Mouse (Mus musculus): ENCODE data around the gene Itga8. TPM values are rescaled to one million over a fixed set of nuclear protein-coding genes. Genes with fewer than 3 reads are reported as not detected.

Gene Itga8
- total and polyA plus RNA-seq, 2 experiments from 2014 or later = 1.9 to 7.1 TPM

DNA sequence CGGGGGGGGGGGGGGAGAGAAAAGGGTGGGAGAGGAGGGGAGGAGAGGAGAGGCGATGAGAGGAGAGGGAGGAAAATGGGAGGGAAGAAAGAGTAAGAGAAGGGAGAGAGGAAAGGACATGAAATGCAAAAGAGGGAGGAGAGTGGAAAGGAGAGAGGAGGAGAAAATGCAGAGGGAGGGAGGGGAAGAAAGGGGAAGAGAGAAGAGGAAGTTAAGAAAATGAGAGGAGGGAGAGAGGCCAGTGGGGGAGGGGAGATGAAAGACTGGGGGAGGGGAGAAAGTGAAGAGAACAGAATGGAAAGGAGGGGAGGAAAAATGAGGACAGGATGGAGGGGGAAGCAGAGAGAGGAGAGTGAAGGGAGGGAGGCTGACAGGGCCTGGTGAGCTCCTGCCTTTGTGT is 74.5 kb downstream of the Itga8 start:
- ATAC-seq = no peak
- Histone ChIP-seq H3K27me3 (ENCODE audit: insufficient read depth, low read length) (no peaks in the 10 kb centered on the region), H3K36me3 (ENCODE audit: insufficient read depth) (no peaks in the 10 kb centered on the region), H3K4me2 (ENCODE audit: low read depth) (no peak overlapping the region), H3K9ac (no peak overlapping the region), H3K27ac (ENCODE audit: low read depth, low read length) (no peak overlapping the region), H3K4me1 (ENCODE audit: insufficient read depth) (no peaks in the 10 kb centered on the region), H3K4me3 (ENCODE audit: low read depth, low read length) (no peak overlapping the region), H3K9me3 (ENCODE audit: low read length) (no peaks in the 10 kb centered on the region)
- DNase-seq = no peak
- WGBS = 48% methylated on average over 2 of the region's 2 CpGs
- no peak for TF ChIP-seq CTCF (IDR thresholded peaks at IDR 0.05; ENCODE audit: low read depth)

DNA sequence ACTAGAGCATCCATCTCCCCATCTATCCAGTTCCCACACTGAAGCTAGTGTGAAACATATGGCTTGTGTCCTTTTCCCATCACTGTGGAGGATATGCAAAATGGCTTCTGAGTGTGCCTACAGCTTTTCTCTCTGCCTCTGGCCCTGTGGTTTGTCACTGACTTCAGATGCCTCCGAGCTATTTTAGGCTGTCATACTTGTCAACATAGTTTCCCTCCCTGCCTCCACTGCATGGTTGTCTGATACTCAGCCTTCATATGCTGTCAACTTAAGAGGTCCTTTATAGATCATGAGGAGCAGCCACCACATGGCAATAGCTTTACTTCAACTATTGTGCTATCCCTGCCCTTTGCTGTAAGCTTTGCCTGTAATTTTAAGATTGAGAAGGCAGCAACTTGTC is 75.4 kb downstream of the Itga8 start:
- Histone ChIP-seq H3K9me3 (ENCODE audit: low read length) (no peaks in the 10 kb centered on the region), H3K4me2 (ENCODE audit: low read depth) (no peak overlapping the region), H3K36me3 (ENCODE audit: insufficient read depth) (no peaks in the 10 kb centered on the region), H3K4me1 (ENCODE audit: insufficient read depth) (no peaks in the 10 kb centered on the region), H3K27ac (ENCODE audit: low read depth, low read length) (no peak overlapping the region), H3K27me3 (ENCODE audit: insufficient read depth, low read length) (no peaks in the 10 kb centered on the region), H3K9ac (no peak overlapping the region), H3K4me3 (ENCODE audit: low read depth, low read length) (no peak overlapping the region)
- DNase-seq = no peak
- no peak for TF ChIP-seq CTCF (IDR thresholded peaks at IDR 0.05; ENCODE audit: low read depth)
- WGBS = 85% methylated on average over 1 of the region's 1 CpGs
- ATAC-seq = peak; percentile 34; the same call in 1 of the 2 replicates

DNA sequence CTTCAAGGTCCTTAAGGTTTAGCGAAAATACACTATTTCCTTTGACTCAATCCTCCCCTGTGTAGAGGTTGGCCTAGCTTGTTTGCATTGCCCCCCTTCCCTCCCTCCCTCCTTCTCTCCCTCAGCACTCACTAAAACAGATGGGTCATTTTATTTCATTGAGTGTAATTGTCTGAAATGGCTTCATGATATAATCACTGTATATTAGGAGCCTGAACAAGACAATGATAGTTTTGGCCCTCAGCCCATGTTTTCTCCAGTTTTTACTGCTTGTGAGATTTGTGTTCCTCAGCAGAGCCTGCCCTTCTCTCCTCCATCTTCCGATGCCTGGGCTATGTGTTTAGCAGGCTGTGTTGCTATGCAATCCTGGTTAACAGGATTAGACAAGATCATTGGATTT is 80.1 kb downstream of the Itga8 start:
- ATAC-seq (peak; percentile 18; the same call in 1 of the 2 replicates), DNase-seq (no peak)
- Histone ChIP-seq H3K36me3 (ENCODE audit: insufficient read depth) (no peaks in the 10 kb centered on the region), H3K4me2 (ENCODE audit: low read depth) (no peak overlapping the region), H3K4me3 (ENCODE audit: low read depth, low read length) (no peak overlapping the region), H3K27me3 (ENCODE audit: insufficient read depth, low read length) (no peaks in the 10 kb centered on the region), H3K9ac (no peak overlapping the region), H3K27ac (ENCODE audit: low read depth, low read length) (no peak overlapping the region), H3K9me3 (ENCODE audit: low read length) (no peaks in the 10 kb centered on the region), H3K4me1 (ENCODE audit: insufficient read depth) (no peaks in the 10 kb centered on the region)
- WGBS = 49% methylated on average over 2 of the region's 2 CpGs
- TF ChIP-seq CTCF (IDR thresholded peaks at IDR 0.05; ENCODE audit: low read depth) = no peak

DNA sequence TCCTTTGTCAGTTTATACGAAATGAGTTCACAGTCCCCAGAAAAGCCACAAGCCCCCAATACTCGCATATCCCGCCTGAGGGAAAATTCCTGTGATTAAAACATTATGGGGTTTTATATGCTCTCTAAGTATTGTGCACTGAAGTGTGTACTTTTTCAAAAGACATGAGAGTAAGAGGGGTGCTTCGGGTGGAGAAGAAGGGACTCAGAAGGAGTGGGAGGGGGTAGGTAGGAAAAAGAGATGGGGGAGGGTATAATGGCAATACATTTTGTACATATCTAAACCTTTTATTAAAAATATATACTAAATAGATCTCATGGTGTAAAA is 88.3 kb downstream of the Itga8 start:
- Histone ChIP-seq H3K4me3 (ENCODE audit: low read depth, low read length) (no peak overlapping the region), H3K36me3 (ENCODE audit: insufficient read depth) (no peaks in the 10 kb centered on the region), H3K27ac (ENCODE audit: low read depth, low read length) (no peak overlapping the region), H3K9ac (no peak overlapping the region), H3K9me3 (ENCODE audit: low read length) (no peaks in the 10 kb centered on the region), H3K27me3 (ENCODE audit: insufficient read depth, low read length) (no peaks in the 10 kb centered on the region), H3K4me2 (ENCODE audit: low read depth) (no peak overlapping the region), H3K4me1 (ENCODE audit: insufficient read depth) (no peaks in the 10 kb centered on the region)
- ATAC-seq = no peak
- 32% methylated on average over 4 of the region's 4 CpGs for WGBS
- TF ChIP-seq CTCF (IDR thresholded peaks at IDR 0.05; ENCODE audit: low read depth) = no peak
- DNase-seq = no peak

DNA sequence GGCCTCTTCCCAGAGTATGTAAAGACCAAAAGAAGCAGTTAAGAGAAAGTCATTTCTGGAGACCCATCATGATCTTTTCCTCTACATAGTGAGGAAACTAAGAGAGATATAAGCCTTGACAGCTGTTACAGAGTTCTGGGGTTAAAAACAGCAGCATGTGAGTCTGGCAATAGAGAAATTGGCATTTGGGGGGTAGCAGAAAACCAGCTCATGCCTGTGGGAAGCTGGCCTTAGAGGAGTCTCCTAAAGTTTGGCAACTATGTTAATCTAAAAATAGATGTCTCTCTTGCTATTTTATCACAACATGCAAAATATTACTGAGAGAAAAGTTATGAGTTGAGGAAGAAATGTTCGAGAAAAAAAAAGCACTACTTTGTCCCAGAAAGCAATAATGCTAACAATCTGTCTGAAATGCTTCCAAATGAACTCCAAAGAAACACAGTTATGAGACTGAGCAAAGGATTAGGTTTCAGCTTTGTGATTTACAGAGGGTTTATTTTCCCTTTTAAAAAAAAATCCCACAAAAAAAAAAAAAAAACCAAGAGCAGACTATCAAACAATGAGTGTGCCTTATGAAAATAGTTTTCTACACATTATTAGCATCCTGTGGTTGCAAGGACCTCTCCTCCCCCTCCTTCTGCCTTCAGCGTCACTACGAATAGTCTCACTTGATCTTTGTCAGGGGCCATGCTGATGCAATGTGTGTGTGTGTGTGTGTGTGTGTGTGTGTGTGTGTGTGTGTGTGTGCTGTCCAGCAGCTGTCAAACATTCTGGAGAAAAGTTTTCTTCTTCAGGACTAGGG is 88.9 kb downstream of the Itga8 start:
- Histone ChIP-seq H3K4me2 (ENCODE audit: low read depth) (no peak overlapping the region), H3K36me3 (ENCODE audit: insufficient read depth) (no peaks in the 10 kb centered on the region), H3K27ac (ENCODE audit: low read depth, low read length) (no peak overlapping the region), H3K4me1 (ENCODE audit: insufficient read depth) (no peaks in the 10 kb centered on the region), H3K27me3 (ENCODE audit: insufficient read depth, low read length) (no peaks in the 10 kb centered on the region), H3K4me3 (ENCODE audit: low read depth, low read length) (no peak overlapping the region), H3K9me3 (ENCODE audit: low read length) (no peaks in the 10 kb centered on the region), H3K9ac (no peak overlapping the region)
- DNase-seq (no peak), ATAC-seq (no peak)
- TF ChIP-seq CTCF (IDR thresholded peaks at IDR 0.05; ENCODE audit: low read depth) = no peak
- WGBS = 47% methylated on average over 3 of the region's 3 CpGs

DNA sequence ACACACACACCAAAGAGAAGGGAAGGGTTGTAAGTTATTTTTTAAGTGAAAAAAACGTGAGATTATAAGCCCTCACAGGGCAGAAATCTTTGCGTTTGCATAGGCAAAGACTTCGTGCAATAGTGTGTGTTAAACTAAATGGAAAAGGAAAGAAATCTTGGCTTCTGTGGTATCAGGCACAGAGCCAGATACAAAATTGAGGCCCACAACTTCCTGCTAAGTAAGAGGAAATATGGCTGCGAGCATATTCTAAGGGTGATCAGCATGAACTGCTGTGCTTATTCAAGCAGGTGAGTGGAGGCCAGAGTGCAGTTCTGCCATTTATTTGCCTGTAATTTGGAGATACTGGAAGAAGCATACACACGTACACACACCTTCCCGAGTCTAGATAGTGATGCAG is 93.6 kb downstream of the Itga8 start:
- TF ChIP-seq CTCF (IDR thresholded peaks at IDR 0.05; ENCODE audit: low read depth) = no peak
- Histone ChIP-seq H3K4me2 (ENCODE audit: low read depth) (no peak overlapping the region), H3K36me3 (ENCODE audit: insufficient read depth) (no peaks in the 10 kb centered on the region), H3K4me1 (ENCODE audit: insufficient read depth) (no peaks in the 10 kb centered on the region), H3K9ac (no peak overlapping the region), H3K27me3 (ENCODE audit: insufficient read depth, low read length) (no peaks in the 10 kb centered on the region), H3K27ac (ENCODE audit: low read depth, low read length) (no peak overlapping the region), H3K4me3 (ENCODE audit: low read depth, low read length) (no peak overlapping the region), H3K9me3 (ENCODE audit: low read length) (no peaks in the 10 kb centered on the region)
- ATAC-seq (no peak), DNase-seq (no peak)
- 73% methylated on average over 6 of the region's 6 CpGs for WGBS

DNA sequence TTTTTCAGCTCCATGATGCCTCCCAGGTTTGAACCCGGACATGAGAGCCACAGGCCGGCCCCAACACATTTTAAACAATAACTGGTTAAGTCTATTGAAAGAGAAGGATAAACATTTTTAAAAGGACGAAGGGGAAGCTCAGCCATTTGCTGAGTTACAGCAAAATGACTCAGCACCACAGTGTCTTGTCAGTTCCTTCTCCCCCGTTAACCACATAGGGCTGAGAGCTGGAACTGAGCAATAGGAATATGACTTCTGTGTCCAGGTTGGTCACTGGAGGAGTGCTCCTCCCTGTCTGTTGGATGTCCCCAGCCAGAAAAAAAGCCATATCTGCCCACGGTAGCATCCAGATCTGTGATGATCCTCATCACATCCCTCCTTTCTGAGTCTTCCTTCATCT is 95.4 kb downstream of the Itga8 start:
- 71% methylated on average over 5 of the region's 5 CpGs for WGBS
- H3K4me3 ChIP-seq (ENCODE audit: low read depth, low read length) = no peak overlapping the region
- no peaks in the 10 kb centered on the region for H3K36me3 ChIP-seq (ENCODE audit: insufficient read depth)
- no peak for ATAC-seq
- H3K27ac ChIP-seq (ENCODE audit: low read depth, low read length) = no peak overlapping the region
- H3K27me3 ChIP-seq (ENCODE audit: insufficient read depth, low read length) = no peaks in the 10 kb centered on the region
- no peak overlapping the region for H3K9ac ChIP-seq
- H3K9me3 ChIP-seq (ENCODE audit: low read length) = no peaks in the 10 kb centered on the region
- H3K4me2 ChIP-seq (ENCODE audit: low read depth) = no peak overlapping the region
- H3K4me1 ChIP-seq (ENCODE audit: insufficient read depth) = no peaks in the 10 kb centered on the region
- DNase-seq = no peak
- no peak for TF ChIP-seq CTCF (IDR thresholded peaks at IDR 0.05; ENCODE audit: low read depth)

All from forebrain, postnatal 0 days (tissue).